Mouse (Mus musculus) cerebellum, postnatal 36 days (tissue): ENCODE data around the gene Dclk1.
A peak's percentile ranks its signal among the peaks of the same experiment; 100 is the strongest.
"Not testable (repeated sequence)": the region's sequence is repeated elsewhere in the genome, so short reads cannot be mapped to it uniquely, and the experiment has no call there.

ENCODE experiments used
- DNase-seq, 2 experiments: peaks; one replicate each; pipeline ENCODE4 v3.0.0; 2021 to 2022; ENCODE audit warnings: mixed read lengths in 2 of 2

The Dclk1 gene

GRCm38 (mm10) chr3:55241730-55242421, at the start of gene Dclk1:
Dclk1 (plus strand) TSS chr3:55242364.
- no peak for DNase-seq

GRCm38 (mm10) chr3:55193351-55193750, 48.8 kb upstream of the Dclk1 start:
- no peak for DNase-seq

- no peak for DNase-seq
Measured at GRCm38 (mm10) chr3:55194792-55195191, 47.4 kb upstream of the Dclk1 start.

GRCm38 (mm10) chr3:55195581-55196327, 46.4 kb upstream of the Dclk1 start:
- no peak for DNase-seq

- DNase-seq = no peak
Measured at GRCm38 (mm10) chr3:55196328-55196710, 45.8 kb upstream of the Dclk1 start.

GRCm38 (mm10) chr3:55203621-55204020, 38.5 kb upstream of the Dclk1 start:
- not testable (repeated sequence) for DNase-seq

- DNase-seq = no peak
Measured at GRCm38 (mm10) chr3:55206413-55206812, 35.8 kb upstream of the Dclk1 start.

GRCm38 (mm10) chr3:55207665-55208064, 34.5 kb upstream of the Dclk1 start:
- no peak for DNase-seq

GRCm38 (mm10) chr3:55212254-55212653, 29.9 kb upstream of the Dclk1 start:
- no peak for DNase-seq

GRCm38 (mm10) chr3:55213785-55214184, 28.4 kb upstream of the Dclk1 start:
- DNase-seq = no peak

- no peak for DNase-seq
Measured at GRCm38 (mm10) chr3:55214413-55214812, 27.8 kb upstream of the Dclk1 start.

- DNase-seq = no peak
Measured at GRCm38 (mm10) chr3:55222502-55222901, 19.7 kb upstream of the Dclk1 start.

GRCm38 (mm10) chr3:55223862-55224261, 18.3 kb upstream of the Dclk1 start:
- DNase-seq = no peak

GRCm38 (mm10) chr3:55226501-55227213, 15.5 kb upstream of the Dclk1 start:
- DNase-seq = no peak

GRCm38 (mm10) chr3:55227214-55227581, 15.0 kb upstream of the Dclk1 start:
- DNase-seq = no peak

- DNase-seq = peak; percentile 41 to 45
Measured at GRCm38 (mm10) chr3:55242422-55243055, 375 bp downstream of the Dclk1 start.

GRCm38 (mm10) chr3:55243056-55243471, 900 bp downstream of the Dclk1 start:
- DNase-seq = no peak

GRCm38 (mm10) chr3:55244087-55244486, 1.9 kb downstream of the Dclk1 start:
- no peak for DNase-seq

GRCm38 (mm10) chr3:55246618-55247272, 4.6 kb downstream of the Dclk1 start:
- DNase-seq = no peak

- no peak for DNase-seq
Measured at GRCm38 (mm10) chr3:55248048-55248447, 5.9 kb downstream of the Dclk1 start.

GRCm38 (mm10) chr3:55248508-55248907, 6.3 kb downstream of the Dclk1 start:
- peak; percentile 68 to 73 for DNase-seq

- no peak for DNase-seq
Measured at GRCm38 (mm10) chr3:55250631-55251030, 8.5 kb downstream of the Dclk1 start.

GRCm38 (mm10) chr3:55260139-55260538, 18.0 kb downstream of the Dclk1 start:
- no peak for DNase-seq
